Mouse (Mus musculus): Measurements from ENCODE around the gene Slc4a5. TPM values are rescaled to one million over a fixed set of nuclear protein-coding genes. Genes with fewer than 3 reads are reported as not detected.

Slc4a5 gene
- polyA plus RNA-seq, 1 experiment from 2014 or later = 0.06 TPM

GRCm38 (mm10) chr6:83273733-83274132 is 54.1 kb downstream of the Slc4a5 start:
- Histone ChIP-seq H3K36me3 (no peaks in the 10 kb centered on the region), H3K4me1 (no peaks in the 10 kb centered on the region), H3K4me3 (no peak overlapping the region), H3K9me3 (no peaks in the 10 kb centered on the region), H3K4me2 (no peak overlapping the region), H3K9ac (no peak overlapping the region), H3K27me3 (no peaks in the 10 kb centered on the region), H3K27ac (no peak overlapping the region)
- ATAC-seq (ENCODE audit: insufficient number of reproducible peaks, low FRiP score, low TSS enrichment, low read depth) = no peak
- 81% methylated on average over 11 of the region's 11 CpGs for WGBS

DNA sequence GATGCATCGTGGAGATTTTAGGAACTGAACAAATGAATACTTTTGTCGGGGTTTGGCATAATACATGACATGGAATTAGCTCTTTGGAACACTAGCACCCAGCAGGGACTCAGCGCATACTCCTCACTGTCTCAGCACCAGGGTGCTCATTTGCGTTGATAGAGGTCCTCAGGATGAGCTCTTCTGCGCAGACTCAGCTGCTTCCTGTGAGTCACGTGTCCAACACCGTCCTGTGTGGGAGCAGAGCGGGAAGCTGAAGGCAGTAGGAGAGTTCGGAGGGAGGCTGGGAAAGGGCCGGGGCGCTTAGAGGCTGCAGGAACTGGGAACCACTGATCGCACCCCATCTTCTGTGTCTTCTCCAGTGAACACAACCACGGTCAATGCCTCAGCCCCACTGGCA is 57.5 kb downstream of the Slc4a5 start:
- H3K9me3 ChIP-seq = no peaks in the 10 kb centered on the region
- H3K36me3 ChIP-seq = no peaks in the 10 kb centered on the region
- H3K9ac ChIP-seq = no peak overlapping the region
- WGBS = 72% methylated on average over 13 of the region's 13 CpGs
- H3K27ac ChIP-seq = no peak overlapping the region
- H3K4me1 ChIP-seq = no peaks in the 10 kb centered on the region
- no peaks in the 10 kb centered on the region for H3K27me3 ChIP-seq
- no peak overlapping the region for H3K4me3 ChIP-seq
- H3K4me2 ChIP-seq = no peak overlapping the region
- no peak for ATAC-seq (ENCODE audit: insufficient number of reproducible peaks, low FRiP score, low TSS enrichment, low read depth)

- no peak overlapping the region for H3K4me3 ChIP-seq
- no peaks in the 10 kb centered on the region for H3K9me3 ChIP-seq
- no peaks in the 10 kb centered on the region for H3K27me3 ChIP-seq
- no peaks in the 10 kb centered on the region for H3K4me1 ChIP-seq
- H3K9ac ChIP-seq = no peak overlapping the region
- ATAC-seq (ENCODE audit: insufficient number of reproducible peaks, low FRiP score, low TSS enrichment, low read depth) = no peak
- WGBS = 19% methylated on average over 2 of the region's 2 CpGs
- H3K4me2 ChIP-seq = no peak overlapping the region
- H3K36me3 ChIP-seq = no peaks in the 10 kb centered on the region
- H3K27ac ChIP-seq = no peak overlapping the region
These were observed 59.3 kb downstream of the Slc4a5 start for GRCm38 (mm10) chr6:83278881-83279280.

DNA sequence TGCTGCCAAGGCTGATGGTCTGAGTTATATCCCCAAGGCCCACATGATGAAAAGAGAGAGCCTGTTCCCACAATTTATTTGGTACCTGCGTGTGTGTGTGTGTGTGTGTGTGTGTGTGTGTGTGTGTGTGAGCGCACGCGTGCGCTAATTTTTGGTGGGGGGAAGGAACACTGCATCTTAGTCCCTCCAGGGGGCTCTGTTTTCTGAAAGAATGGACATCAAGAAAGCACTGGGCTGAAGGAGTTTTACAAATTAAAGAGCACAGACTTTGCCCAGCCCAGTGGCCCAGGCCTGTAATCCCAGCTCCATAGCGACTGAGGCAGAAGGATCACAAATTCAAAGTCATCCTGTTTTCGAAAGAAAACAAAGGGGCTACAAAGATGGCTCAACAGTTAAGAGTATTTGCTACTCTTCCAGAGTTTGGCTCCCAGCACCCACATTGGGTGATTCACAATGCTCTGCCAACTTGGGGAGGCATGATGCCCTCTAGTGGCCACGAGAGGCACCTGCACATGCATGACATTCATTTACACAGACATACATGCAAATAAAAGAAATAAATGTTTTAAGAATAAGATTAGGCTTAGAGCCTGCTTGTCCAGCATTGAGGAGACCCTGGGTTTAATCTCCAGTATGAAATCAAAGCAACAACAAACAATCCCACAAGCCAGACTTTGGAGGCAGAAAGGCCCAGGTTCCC is 60.8 kb downstream of the Slc4a5 start:
- Histone ChIP-seq H3K27me3 (no peaks in the 10 kb centered on the region), H3K9me3 (no peaks in the 10 kb centered on the region), H3K4me1 (no peaks in the 10 kb centered on the region), H3K36me3 (no peaks in the 10 kb centered on the region), H3K27ac (no peak overlapping the region), H3K4me2 (no peak overlapping the region), H3K4me3 (no peak overlapping the region), H3K9ac (no peak overlapping the region)
- WGBS = 82% methylated on average over 8 of the region's 8 CpGs
- no peak for ATAC-seq (ENCODE audit: insufficient number of reproducible peaks, low FRiP score, low TSS enrichment, low read depth)

DNA sequence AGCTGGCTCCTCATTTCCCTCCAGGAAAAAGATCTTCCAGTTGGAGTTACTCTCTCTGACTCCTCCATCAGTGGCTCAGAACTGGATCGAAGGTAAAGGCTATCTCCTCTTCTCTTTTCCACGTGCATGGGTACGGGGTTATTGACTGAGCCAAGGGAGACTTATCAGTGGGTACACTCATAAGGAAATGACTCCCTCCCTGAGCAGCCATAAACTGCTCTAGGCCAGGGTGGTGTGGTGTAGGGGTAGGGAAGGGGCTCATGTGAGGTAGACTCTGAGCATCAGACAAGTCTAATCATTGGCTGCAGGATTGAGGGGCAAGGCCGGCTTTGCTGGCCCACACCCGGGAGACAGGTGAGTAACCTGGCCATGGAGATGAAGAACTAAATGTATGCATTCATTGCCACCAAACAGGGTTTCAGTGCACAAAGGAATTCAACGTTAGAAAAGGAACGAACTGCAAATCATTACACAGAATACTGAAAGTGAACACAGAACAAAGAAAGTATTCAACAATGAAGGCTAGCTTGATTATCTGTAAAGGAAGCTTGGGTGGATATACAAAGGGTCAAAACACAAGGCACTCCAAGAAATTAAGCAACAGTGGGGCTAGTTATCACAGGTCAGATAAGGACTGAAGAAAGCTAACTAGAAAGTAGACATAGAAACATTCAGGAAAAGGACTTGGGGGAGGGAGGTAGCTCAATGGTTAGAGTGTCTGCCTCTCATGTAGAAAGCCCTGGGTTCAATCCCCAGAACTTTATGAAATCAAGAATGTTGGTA is 81.0 kb downstream of the Slc4a5 start:
- ATAC-seq (ENCODE audit: insufficient number of reproducible peaks, low FRiP score, low TSS enrichment, low read depth) = no peak
- Histone ChIP-seq H3K9ac (no peak overlapping the region), H3K4me2 (no peak overlapping the region), H3K4me1 (0 out of 2 replicates have a peak, but pooled peaks cover 2% of the 10 kb centered on the region), H3K4me3 (no peak overlapping the region), H3K27me3 (no peaks in the 10 kb centered on the region), H3K9me3 (no peaks in the 10 kb centered on the region), H3K36me3 (peaks cover 11% of the 10 kb centered on the region; the same call in 1 of the 2 replicates), H3K27ac (no peak overlapping the region)
- WGBS = 87% methylated on average over 7 of the region's 7 CpGs

GRCm38 (mm10) chr6:83301294-83301693 is 81.7 kb downstream of the Slc4a5 start:
- H3K4me2 ChIP-seq = no peak overlapping the region
- H3K9me3 ChIP-seq = no peaks in the 10 kb centered on the region
- no peak for ATAC-seq (ENCODE audit: insufficient number of reproducible peaks, low FRiP score, low TSS enrichment, low read depth)
- peaks cover 18% of the 10 kb centered on the region; the same call in 1 of the 2 replicates for H3K36me3 ChIP-seq
- no peaks in the 10 kb centered on the region for H3K27me3 ChIP-seq
- H3K27ac ChIP-seq = no peak overlapping the region
- 0 out of 2 replicates have a peak, but pooled peaks cover 2% of the 10 kb centered on the region for H3K4me1 ChIP-seq
- no peak overlapping the region for H3K9ac ChIP-seq
- 84% methylated on average over 2 of the region's 2 CpGs for WGBS
- H3K4me3 ChIP-seq = no peak overlapping the region

- no peaks in the 10 kb centered on the region for H3K9me3 ChIP-seq
- no peak for ATAC-seq (ENCODE audit: insufficient number of reproducible peaks, low FRiP score, low TSS enrichment, low read depth)
- 51% methylated on average over 5 of the region's 5 CpGs for WGBS
- H3K9ac ChIP-seq = no peak overlapping the region
- H3K27me3 ChIP-seq = no peaks in the 10 kb centered on the region
- H3K4me1 ChIP-seq = 0 out of 2 replicates have a peak, but pooled peaks cover 2% of the 10 kb centered on the region
- no peak overlapping the region for H3K27ac ChIP-seq
- no peak overlapping the region for H3K4me3 ChIP-seq
- no peak overlapping the region for H3K4me2 ChIP-seq
- peaks cover 27% of the 10 kb centered on the region for H3K36me3 ChIP-seq
These were observed 82.6 kb downstream of the Slc4a5 start for GRCm38 (mm10) chr6:83302264-83302663.

- ATAC-seq (ENCODE audit: insufficient number of reproducible peaks, low FRiP score, low TSS enrichment, low read depth) = no peak
- Histone ChIP-seq H3K27ac (no peak overlapping the region), H3K36me3 (peaks cover 62% of the 10 kb centered on the region), H3K4me2 (no peak overlapping the region), H3K27me3 (no peaks in the 10 kb centered on the region), H3K9me3 (no peaks in the 10 kb centered on the region), H3K4me1 (no peaks in the 10 kb centered on the region), H3K4me3 (no peak overlapping the region), H3K9ac (no peak overlapping the region)
- 84% methylated on average over 7 of the region's 7 CpGs for WGBS
These were observed 89.4 kb downstream of the Slc4a5 start for GRCm38 (mm10) chr6:83309017-83309416.

DNA sequence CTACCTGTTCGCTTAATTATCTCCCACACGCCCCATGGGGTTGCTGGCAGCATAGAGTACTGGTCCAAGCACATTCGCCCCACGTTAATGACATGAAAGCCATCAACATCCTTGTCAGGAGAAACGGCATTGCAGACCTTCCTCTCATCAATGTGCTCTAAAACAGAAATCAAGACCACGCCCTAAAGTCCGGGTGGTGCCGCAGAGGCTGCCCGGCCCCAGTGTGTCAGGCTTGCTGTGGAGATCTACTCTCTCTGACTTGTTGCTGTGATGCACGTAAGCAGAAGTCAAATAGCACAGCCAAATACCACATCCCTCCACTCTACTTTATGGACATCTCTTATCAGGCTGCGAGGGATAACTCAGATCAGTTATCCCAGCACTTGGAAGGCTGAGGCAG is 91.6 kb downstream of the Slc4a5 start:
- ATAC-seq (ENCODE audit: insufficient number of reproducible peaks, low FRiP score, low TSS enrichment, low read depth) = no peak
- WGBS = 91% methylated on average over 11 of the region's 11 CpGs
- no peak overlapping the region for H3K9ac ChIP-seq
- H3K27ac ChIP-seq = no peak overlapping the region
- no peak overlapping the region for H3K4me3 ChIP-seq
- H3K36me3 ChIP-seq = peaks cover 46% of the 10 kb centered on the region
- H3K27me3 ChIP-seq = no peaks in the 10 kb centered on the region
- no peaks in the 10 kb centered on the region for H3K9me3 ChIP-seq
- peaks cover 5% of the 10 kb centered on the region; the same call in 1 of the 2 replicates for H3K4me1 ChIP-seq
- no peak overlapping the region for H3K4me2 ChIP-seq

DNA sequence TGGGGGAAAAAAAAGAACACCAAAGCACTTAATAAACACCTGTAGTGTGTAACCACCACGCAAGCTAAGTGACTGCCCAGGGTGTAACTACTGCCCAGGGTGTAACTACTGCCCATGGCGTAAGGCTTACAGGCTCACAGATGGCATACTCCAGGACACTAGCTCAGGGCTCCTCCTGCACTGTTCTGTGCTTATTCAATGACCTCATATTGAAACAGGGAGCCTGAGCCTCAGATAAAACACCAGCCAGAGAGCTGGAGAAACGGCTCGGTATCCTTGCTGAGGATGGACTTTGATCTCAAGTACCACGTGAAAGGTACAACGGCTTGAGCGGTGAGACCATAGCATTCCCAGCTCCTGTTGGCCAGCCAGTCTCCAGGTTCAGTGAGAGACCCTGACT is 92.4 kb downstream of the Slc4a5 start:
- Histone ChIP-seq H3K4me3 (no peak overlapping the region), H3K36me3 (peaks cover 38% of the 10 kb centered on the region), H3K9ac (no peak overlapping the region), H3K27me3 (no peaks in the 10 kb centered on the region), H3K27ac (no peak overlapping the region), H3K9me3 (no peaks in the 10 kb centered on the region), H3K4me2 (no peak overlapping the region), H3K4me1 (peaks cover 13% of the 10 kb centered on the region)
- WGBS = 93% methylated on average over 7 of the region's 7 CpGs
- no peak for ATAC-seq (ENCODE audit: insufficient number of reproducible peaks, low FRiP score, low TSS enrichment, low read depth)

- H3K9ac ChIP-seq = no peak overlapping the region
- H3K27me3 ChIP-seq = no peaks in the 10 kb centered on the region
- H3K9me3 ChIP-seq = no peaks in the 10 kb centered on the region
- no peak overlapping the region for H3K27ac ChIP-seq
- H3K4me1 ChIP-seq = peaks cover 13% of the 10 kb centered on the region
- 87% methylated on average over 8 of the region's 8 CpGs for WGBS
- H3K4me3 ChIP-seq = no peak overlapping the region
- peaks cover 33% of the 10 kb centered on the region for H3K36me3 ChIP-seq
- no peak overlapping the region for H3K4me2 ChIP-seq
- ATAC-seq (ENCODE audit: insufficient number of reproducible peaks, low FRiP score, low TSS enrichment, low read depth) = no peak
These were observed 92.9 kb downstream of the Slc4a5 start for GRCm38 (mm10) chr6:83312514-83312913.

- no peak overlapping the region for H3K27ac ChIP-seq
- H3K4me1 ChIP-seq = peaks cover 13% of the 10 kb centered on the region
- no peak overlapping the region for H3K4me2 ChIP-seq
- H3K4me3 ChIP-seq = no peak overlapping the region
- H3K9me3 ChIP-seq = no peaks in the 10 kb centered on the region
- H3K9ac ChIP-seq = no peak overlapping the region
- no peaks in the 10 kb centered on the region for H3K27me3 ChIP-seq
- peaks cover 16% of the 10 kb centered on the region for H3K36me3 ChIP-seq
- no peak for ATAC-seq (ENCODE audit: insufficient number of reproducible peaks, low FRiP score, low TSS enrichment, low read depth)
These were observed 95.7 kb downstream of the Slc4a5 start for GRCm38 (mm10) chr6:83315293-83315692.

Measured in limb, embryonic 15.5 days (tissue).